Mouse (Mus musculus) hematopoietic stem cell, adult 5-6 weeks (primary cell): ENCODE data around the gene Xrcc3. TPM values are rescaled to one million over a fixed set of nuclear protein-coding genes. Genes with fewer than 3 reads are reported as not detected.

ENCODE experiments used
- ATAC-seq, 2 experiments: fragments of 125-278 bp in 1 of 2; replicated peaks in 1 of 2; 2 replicates each; pipeline ENCODE4 v1.8.0; 2016 to 2017; ENCODE audit warnings: inconsistent platforms in 2 of 2, mild to moderate bottlenecking in 2 of 2, moderate number of reproducible peaks in 2 of 2, low read depth in 1 of 2, moderate TSS enrichment in 1 of 2; ENCODE audit not compliant: low FRiP score in 2 of 2, poor library complexity in 2 of 2, severe bottlenecking in 2 of 2, insufficient read depth in 1 of 2, low TSS enrichment in 1 of 2
- total RNA-seq: library from RNA; stranded (forward); fragments of 172-1452, 232-1000 nt; gene quantifications from 2 replicates; pipeline ENCODE4 v1.2.3, GENCODE M21; 2017

Gene Xrcc3
- total RNA-seq, 1 experiment from 2014 or later: 9.7 TPM

- ATAC-seq: peak in 1 of 2 experiments; percentile 15; a peak in 1 of 4 replicates
Observed at GRCm38 (mm10) chr12:111759176-111760061, 54.3 kb downstream of the Xrcc3 start.

- ATAC-seq: peak; percentile 52 to 53; a peak in 2 of 4 replicates
Observed at GRCm38 (mm10) chr12:111758381-111759175, 55.1 kb downstream of the Xrcc3 start, which contains the start of gene Klc1. Gene Klc1 (plus strand): TSS chr12:111758849.

GRCm38 (mm10) chr12:111757561-111758325 lies 55.9 kb downstream of the Xrcc3 start:
- no peak for ATAC-seq

DNA sequence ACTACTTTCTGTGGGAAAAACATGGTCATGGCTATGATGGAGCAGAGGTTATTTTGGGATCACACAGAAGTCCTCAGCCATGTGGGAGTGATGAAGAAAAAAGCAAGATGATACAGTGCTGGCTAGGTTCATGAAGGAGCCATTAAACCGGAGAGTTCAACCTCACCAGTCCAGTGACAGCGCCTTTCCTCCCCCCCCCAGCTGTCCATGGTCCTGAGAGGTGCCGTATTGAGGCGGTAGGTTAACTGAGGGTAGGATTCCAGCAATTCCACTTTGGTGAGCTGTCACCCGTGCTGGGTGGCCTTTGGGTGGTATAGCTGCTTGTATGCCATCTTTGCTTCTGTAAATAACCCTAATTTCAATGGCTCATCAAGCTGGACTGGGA lies 57.0 kb downstream of the Xrcc3 start:
- no peak for ATAC-seq

GRCm38 (mm10) chr12:111756082-111756697 lies 57.5 kb downstream of the Xrcc3 start:
- ATAC-seq: no peak

- ATAC-seq: no peak
Observed at GRCm38 (mm10) chr12:111755231-111755630, 58.4 kb downstream of the Xrcc3 start.

GRCm38 (mm10) chr12:111754710-111755109 lies 59.0 kb downstream of the Xrcc3 start:
- ATAC-seq: no peak

GRCm38 (mm10) chr12:111753347-111753746 lies 60.3 kb downstream of the Xrcc3 start:
- no peak for ATAC-seq

Other genes starting within 250 kb of the Xrcc3 start
- 68.9 and 75.9 TPM in 2 replicates for gene Mark3, start 239.3 kb downstream of the Xrcc3 start, total RNA-seq
- gene Ckb, start 141.5 kb downstream of the Xrcc3 start, total RNA-seq: 5.1 and 8.1 TPM in 2 replicates
- 5.3 and 8.7 TPM in 2 replicates for gene Trmt61a, start 135.8 kb downstream of the Xrcc3 start, total RNA-seq
- gene Bag5, start 100.6 kb downstream of the Xrcc3 start, total RNA-seq: 47.1 and 51.4 TPM in 2 replicates
- 53.0 and 58.3 TPM in 2 replicates for gene Apopt1, start 100.6 kb downstream of the Xrcc3 start, total RNA-seq
- 64.8 and 73.9 TPM in 2 replicates for gene Klc1, start 55.0 kb downstream of the Xrcc3 start, total RNA-seq
- 8.6 and 9.1 TPM in 2 replicates for gene Zfyve21, start 297 bp upstream of the Xrcc3 start, total RNA-seq
- gene Ppp1r13b, start 94.2 kb upstream of the Xrcc3 start, total RNA-seq: 25.8 and 34.7 TPM in 2 replicates
- gene Atp5mpl, start 153.1 kb upstream of the Xrcc3 start, total RNA-seq: 222 and 478 TPM in 2 replicates
- gene Tdrd9, start 157.7 kb upstream of the Xrcc3 start, total RNA-seq: 0.30 TPM in 1 of 2 replicates, not detected in the other
- 0.50 TPM in 1 of 2 replicates, not detected in the other for gene Rd3l, start 167.4 kb upstream of the Xrcc3 start, total RNA-seq